Mouse (Mus musculus) cerebellum, postnatal 4 days (tissue): ENCODE data around the gene Spcs3.

Experiments used
- DNase-seq, 2 experiments: peaks; one replicate each; pipeline ENCODE4 v3.0.0; 2022; ENCODE audit warnings: low spot score in 2 of 2, mixed read lengths in 1 of 2

Spcs3 gene

DNA sequence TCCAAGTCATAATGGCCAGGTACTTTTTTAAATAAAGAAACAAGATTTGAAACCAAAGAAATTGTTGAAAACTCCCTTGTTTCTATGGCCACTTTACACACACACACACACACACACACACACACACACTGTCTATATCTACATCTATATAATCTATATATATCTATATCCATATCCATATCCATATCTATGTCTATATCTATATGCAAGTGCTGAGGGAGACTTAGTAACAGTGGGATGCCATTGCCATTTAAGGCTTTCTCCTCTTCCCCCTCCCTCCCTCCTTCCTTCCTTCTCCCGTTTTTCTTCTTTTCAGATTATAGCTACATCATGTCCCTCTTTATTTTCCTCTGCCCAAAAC, 21.7 kb downstream of the Spcs3 start:
- DNase-seq = no peak

DNA sequence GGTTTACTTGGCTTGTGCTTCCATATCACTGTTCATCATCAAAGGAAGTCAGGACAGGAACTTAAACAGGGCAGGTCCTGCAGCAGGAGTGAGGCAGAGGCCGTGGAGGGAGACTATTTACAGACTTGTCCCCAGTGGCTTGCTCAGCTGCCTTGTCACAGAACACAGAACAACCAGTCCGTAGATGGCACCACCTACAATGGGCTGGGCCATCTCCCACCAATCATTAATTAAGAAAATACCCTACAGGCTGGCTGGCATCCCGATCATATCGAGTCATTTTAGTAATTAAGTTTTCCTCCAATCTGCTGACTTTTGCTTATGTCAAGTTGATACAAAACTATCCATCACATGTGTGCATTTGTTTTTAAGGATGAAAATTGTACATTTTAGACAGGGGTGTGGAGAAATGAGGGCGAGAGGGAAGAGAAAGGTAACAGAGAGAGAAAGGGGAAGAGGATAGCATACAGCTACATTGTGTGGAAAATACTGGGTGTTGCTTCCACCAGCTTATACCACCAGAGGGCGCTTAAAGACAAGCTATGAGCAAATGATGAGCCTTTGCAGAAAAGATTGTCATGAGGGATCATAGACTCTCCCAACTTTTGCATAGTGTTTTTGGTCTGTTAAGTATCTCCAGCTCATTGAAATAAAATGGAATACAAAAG, 22.2 kb downstream of the Spcs3 start:
- peak; percentile 62 to 82 for DNase-seq

DNA sequence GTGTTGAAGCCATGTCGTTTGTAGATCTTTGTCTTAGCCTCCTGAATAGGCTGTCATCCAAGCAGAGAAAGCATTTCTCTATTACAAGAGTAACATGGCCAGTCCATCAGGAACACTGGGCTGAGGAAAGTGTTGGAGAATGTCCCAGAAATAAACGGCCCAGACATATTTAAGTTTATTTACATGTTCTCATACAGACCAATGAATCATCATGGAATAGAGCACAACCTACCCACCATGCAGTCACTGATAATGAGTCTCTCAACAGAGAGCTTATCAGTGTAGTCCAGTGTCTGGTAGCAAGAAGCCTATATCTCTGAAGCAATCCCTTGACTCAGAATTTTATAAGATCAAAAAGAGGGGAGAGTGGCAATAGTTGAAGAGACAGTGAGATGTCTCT, 24.7 kb downstream of the Spcs3 start:
- DNase-seq = no peak

DNA sequence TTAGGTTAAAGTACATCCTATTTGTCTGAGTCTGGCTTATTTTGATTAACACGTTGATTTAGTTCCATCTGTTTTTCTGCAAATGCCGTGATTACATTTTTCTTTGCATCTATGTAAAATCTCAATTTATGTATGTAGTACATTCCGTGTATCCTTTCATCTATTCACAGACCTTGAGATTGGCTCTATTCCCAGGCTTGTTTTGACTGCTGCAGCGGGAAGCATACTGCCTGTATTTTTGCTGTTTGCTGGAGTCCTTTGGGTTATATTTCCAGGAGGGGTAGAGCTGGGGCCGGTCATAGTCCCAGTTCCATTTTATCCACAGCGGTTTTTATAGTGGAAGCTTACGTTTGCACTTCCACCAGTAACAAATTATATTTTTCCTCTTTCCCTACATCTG, 26.7 kb downstream of the Spcs3 start:
- no peak for DNase-seq

DNA sequence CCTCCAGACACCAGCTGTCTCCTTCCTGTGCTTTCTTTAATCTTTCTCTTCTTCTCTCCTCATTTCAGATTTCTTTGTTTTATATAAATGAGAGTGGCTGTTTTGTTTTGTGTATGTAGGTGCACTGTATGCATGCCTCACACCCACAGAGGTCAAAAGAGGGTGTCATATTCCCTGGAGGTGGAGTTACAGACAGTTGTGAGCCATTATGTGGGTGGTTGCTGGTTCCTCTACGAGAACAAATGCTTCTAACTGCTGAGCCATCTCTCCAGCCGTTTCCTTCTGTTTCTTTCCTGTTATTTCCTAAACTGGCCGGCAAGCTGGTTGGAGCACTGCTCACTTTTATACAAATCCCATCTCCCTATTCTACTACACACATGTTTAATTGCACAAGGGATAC, 35.9 kb downstream of the Spcs3 start:
- DNase-seq = no peak

DNA sequence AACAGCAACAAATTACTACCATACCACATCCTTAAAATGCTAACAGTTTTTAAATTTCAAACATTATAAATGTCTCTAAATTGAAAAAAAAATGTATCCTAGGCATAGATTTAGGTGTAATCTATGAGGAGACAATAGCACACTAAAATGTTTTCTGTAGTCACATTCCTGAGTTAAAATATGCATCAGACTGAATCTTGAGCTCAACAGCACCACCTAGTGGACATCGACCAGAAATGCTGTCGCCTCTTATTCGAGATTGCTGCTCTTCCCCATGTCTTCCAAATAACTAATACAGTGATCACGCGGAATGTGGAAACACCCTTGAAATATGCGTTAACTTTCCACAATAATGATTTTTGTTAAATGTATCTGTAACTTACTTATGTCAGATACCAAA, 36.7 kb downstream of the Spcs3 start:
- DNase-seq = peak in 1 of 2 experiments; percentile 57

DNA sequence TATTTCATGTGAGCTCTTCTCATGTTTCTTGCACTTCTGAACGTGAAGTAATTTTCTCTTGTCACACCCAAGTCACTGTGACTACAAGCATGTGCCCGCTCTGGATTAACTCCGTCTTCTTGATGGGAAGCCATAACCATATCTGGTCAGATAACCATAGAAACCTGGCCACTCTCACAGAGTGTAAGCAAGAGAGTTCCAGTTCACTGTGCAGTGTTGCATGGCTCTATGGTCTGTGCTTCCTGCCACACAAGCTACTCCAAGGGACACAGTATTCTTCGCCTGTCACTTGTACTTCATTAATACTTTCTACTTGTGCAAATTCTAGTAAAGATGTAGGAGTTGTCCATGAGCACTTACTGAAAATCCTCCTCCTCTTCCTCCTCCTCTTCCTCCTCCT, 37.9 kb downstream of the Spcs3 start:
- no peak for DNase-seq

DNA sequence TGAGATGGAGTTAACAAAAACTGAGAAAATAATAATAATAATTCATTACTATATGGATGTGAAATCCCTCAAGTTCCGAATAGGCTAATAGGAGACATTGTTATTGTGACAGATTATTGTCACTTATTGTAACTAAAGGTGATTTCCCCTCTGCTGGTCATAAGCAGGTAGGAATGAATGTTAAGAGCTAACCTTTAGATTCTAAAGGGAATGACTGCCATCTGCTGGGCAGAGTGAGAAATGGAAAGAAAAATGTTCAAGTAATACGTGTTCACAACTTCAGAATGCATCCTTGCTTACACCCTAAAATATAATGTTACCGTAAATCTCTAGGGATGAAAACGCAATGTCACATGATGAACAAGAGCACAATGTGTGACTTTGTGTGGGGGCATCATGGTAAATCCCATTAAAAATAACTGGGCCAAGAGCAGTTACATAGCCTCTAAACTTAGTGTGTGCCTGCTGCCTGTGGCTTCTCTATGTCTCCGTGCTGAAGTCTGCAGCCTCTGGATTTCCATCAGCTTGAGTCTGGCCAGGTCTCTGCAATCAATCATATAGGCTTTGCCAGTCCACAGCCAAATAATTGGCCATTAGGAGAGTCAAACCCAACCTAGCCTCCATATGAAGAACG, 38.6 kb downstream of the Spcs3 start:
- DNase-seq = peak in 1 of 2 experiments; percentile 43

DNA sequence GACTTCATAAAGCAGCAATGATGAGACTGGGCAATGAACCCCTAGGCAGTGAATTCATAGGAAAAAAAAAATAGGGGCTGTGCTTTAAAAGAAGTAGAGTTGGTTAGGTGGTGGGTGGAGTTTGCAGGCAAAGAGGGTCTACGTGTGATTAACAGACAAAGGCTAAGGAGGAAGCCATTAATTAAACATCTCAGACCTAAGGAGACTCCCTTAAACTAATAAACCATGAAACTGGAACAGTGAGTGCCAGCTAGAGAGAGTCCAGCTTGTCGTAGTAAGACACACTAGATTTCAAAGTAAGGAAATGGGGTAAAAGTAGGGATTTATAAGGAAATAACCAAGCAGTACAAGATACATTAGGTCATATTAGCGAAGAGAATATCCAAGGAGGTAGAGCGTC, 41.4 kb downstream of the Spcs3 start:
- DNase-seq = no peak

DNA sequence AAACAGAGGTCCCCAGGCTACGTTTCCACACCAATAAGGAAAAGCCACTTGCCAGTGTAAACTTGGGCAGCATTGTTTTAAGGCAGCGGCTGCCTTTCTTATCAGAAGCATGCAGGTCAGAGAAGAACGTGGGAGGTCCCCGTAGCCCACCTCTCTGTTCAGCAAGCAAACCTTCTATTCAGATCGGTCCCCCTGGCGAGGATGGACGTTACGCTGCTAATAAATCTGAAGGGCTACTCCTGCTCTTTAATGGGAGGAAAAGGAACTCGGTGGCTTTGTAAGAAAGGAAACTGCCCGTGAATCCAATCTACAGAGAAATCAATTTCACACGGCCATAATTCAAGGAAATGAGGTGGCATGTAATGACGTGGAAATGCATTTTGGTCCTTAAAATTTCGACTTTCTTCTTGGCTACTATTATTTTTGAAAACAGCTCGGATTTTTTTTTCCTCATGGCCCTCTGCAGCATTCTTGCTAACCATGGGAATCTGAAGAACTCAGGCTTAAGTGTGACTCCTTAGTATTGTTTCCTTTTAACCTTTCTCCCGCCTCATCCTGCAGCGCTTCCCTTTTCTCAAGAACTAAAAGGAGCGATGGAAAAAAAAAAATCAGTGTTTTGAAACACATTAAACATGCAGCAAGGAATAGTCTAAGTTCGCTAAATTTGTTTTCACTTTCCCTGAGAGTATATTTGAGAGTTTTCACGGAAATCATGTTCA, 43.1 kb downstream of the Spcs3 start:
- no peak for DNase-seq
